Mouse (Mus musculus): ENCODE results near the gene Camta1. TPM values are rescaled to one million over a fixed set of nuclear protein-coding genes. Genes with fewer than 3 reads are reported as not detected.

The Camta1 gene
- polyA plus RNA-seq, 1 experiment from 2014 or later = 206 TPM

GRCm38 (mm10) chr4:150869276-150870197, 992.1 kb downstream of the Camta1 start:
- whole genome bisulfite sequencing = 82% methylated on average over 17 of the region's 17 CpGs
- H3K4me3 ChIP-seq (ENCODE audit: low read depth, low read length) = no peak overlapping the region
- no peaks in the 10 kb centered on the region for H3K9me3 ChIP-seq (ENCODE audit: control insufficient read depth, low read length)
- no peaks in the 10 kb centered on the region for H3K27me3 ChIP-seq (ENCODE audit: control insufficient read depth, insufficient read depth, low read length)
- H3K27ac ChIP-seq (ENCODE audit: low read depth, low read length) = no peak overlapping the region
- H3K4me1 ChIP-seq (ENCODE audit: control insufficient read depth, insufficient read depth, low read length) = peaks cover 13% of the 10 kb centered on the region
- ATAC-seq (ENCODE audit: low read depth) = no peak
- no peak overlapping the region for H3K9ac ChIP-seq (replicated peaks; ENCODE audit: low read depth, low read length)
- no peak overlapping the region for H3K4me2 ChIP-seq (ENCODE audit: low read depth, low read length)
- H3K36me3 ChIP-seq (ENCODE audit: control insufficient read depth, insufficient read depth, low read length) = peaks cover 26% of the 10 kb centered on the region

GRCm38 (mm10) chr4:150868859-150869258, 992.8 kb downstream of the Camta1 start:
- ATAC-seq (ENCODE audit: low read depth) = no peak

GRCm38 (mm10) chr4:150868161-150868560, 993.5 kb downstream of the Camta1 start:
- Histone ChIP-seq H3K36me3 (ENCODE audit: control insufficient read depth, insufficient read depth, low read length) (peaks cover 26% of the 10 kb centered on the region), H3K4me1 (ENCODE audit: control insufficient read depth, insufficient read depth, low read length) (peaks cover 13% of the 10 kb centered on the region), H3K4me3 (ENCODE audit: low read depth, low read length) (no peak overlapping the region), H3K9me3 (ENCODE audit: control insufficient read depth, low read length) (no peaks in the 10 kb centered on the region), H3K4me2 (ENCODE audit: low read depth, low read length) (no peak overlapping the region), H3K27me3 (ENCODE audit: control insufficient read depth, insufficient read depth, low read length) (no peaks in the 10 kb centered on the region), H3K27ac (ENCODE audit: low read depth, low read length) (no peak overlapping the region), H3K9ac (replicated peaks; ENCODE audit: low read depth, low read length) (no peak overlapping the region)
- ATAC-seq (ENCODE audit: low read depth) = no peak
- 83% methylated on average over 6 of the region's 6 CpGs for WGBS

More at GRCm38 (mm10) chr4:150868859-150869258, 992.8 kb downstream of the Camta1 start:
- H3K9ac ChIP-seq (replicated peaks; ENCODE audit: low read depth, low read length) = no peak overlapping the region
- peaks cover 13% of the 10 kb centered on the region for H3K4me1 ChIP-seq (ENCODE audit: control insufficient read depth, insufficient read depth, low read length)
- H3K4me2 ChIP-seq (ENCODE audit: low read depth, low read length) = no peak overlapping the region
- 87% methylated on average over 2 of the region's 2 CpGs for WGBS
- H3K27ac ChIP-seq (ENCODE audit: low read depth, low read length) = no peak overlapping the region
- peaks cover 26% of the 10 kb centered on the region for H3K36me3 ChIP-seq (ENCODE audit: control insufficient read depth, insufficient read depth, low read length)
- no peak overlapping the region for H3K4me3 ChIP-seq (ENCODE audit: low read depth, low read length)
- H3K9me3 ChIP-seq (ENCODE audit: control insufficient read depth, low read length) = no peaks in the 10 kb centered on the region
- no peaks in the 10 kb centered on the region for H3K27me3 ChIP-seq (ENCODE audit: control insufficient read depth, insufficient read depth, low read length)

Other genes starting within 250 kb of the Camta1 start
- gene Dnajc11, start 71.8 kb upstream of the Camta1 start, polyA plus RNA-seq (2014; fragmentation: Nextera tagmentation; extraction: Ambion mirVana) = 82.4 and 87.0 TPM in 2 replicates
- gene Thap3, start 127.1 kb upstream of the Camta1 start, polyA plus RNA-seq (2014; fragmentation: Nextera tagmentation; extraction: Ambion mirVana) = 20.1 and 30.3 TPM in 2 replicates
- 15.1 and 22.1 TPM in 2 replicates for gene Phf13, start 134.4 kb upstream of the Camta1 start, polyA plus RNA-seq (2014; fragmentation: Nextera tagmentation; extraction: Ambion mirVana)
- gene Klhl21, start 146.9 kb upstream of the Camta1 start, polyA plus RNA-seq (2014; fragmentation: Nextera tagmentation; extraction: Ambion mirVana) = 2.1 and 3.0 TPM in 2 replicates
- gene Zbtb48, start 165.8 kb upstream of the Camta1 start, polyA plus RNA-seq (2014; fragmentation: Nextera tagmentation; extraction: Ambion mirVana) = 16.2 and 20.7 TPM in 2 replicates
- gene Tas1r1, start 176.7 kb upstream of the Camta1 start, polyA plus RNA-seq (2014; fragmentation: Nextera tagmentation; extraction: Ambion mirVana) = 1.4 and 2.1 TPM in 2 replicates
- gene Nol9, start 177.4 kb upstream of the Camta1 start, polyA plus RNA-seq (2014; fragmentation: Nextera tagmentation; extraction: Ambion mirVana) = 26.1 and 29.8 TPM in 2 replicates
- gene Plekhg5, start 210.6 kb upstream of the Camta1 start, polyA plus RNA-seq (2014; fragmentation: Nextera tagmentation; extraction: Ambion mirVana) = 9.6 and 11.7 TPM in 2 replicates